Mouse (Mus musculus): Measurements from ENCODE around the gene Ndufa10.

Gene Ndufa10

GRCm38 (mm10) chr1:92431420-92431819 is 42.2 kb downstream of the Ndufa10 start:
- DNase-seq (ENCODE audit: low read depth): no peak

DNA sequence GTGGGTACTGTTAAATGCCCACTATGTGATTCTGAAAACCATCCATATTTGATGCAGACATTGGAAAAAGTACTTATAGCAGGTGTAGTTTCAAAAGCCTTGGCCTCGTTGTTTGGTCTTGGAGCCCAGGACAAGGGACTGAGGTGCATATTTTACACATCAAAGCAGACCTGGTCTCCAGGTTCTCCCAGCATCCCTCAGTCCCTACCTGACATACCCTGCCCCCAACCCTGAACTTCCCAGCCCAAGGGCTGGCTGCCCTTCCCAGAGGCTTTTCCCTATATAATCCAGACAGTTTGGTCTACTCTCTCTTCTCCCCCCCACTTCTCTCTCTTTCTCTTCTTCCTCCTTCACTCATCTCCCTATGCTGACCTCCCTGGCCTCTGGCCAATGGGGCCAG is 42.7 kb downstream of the Ndufa10 start:
- DNase-seq (ENCODE audit: low read depth): no peak

DNA sequence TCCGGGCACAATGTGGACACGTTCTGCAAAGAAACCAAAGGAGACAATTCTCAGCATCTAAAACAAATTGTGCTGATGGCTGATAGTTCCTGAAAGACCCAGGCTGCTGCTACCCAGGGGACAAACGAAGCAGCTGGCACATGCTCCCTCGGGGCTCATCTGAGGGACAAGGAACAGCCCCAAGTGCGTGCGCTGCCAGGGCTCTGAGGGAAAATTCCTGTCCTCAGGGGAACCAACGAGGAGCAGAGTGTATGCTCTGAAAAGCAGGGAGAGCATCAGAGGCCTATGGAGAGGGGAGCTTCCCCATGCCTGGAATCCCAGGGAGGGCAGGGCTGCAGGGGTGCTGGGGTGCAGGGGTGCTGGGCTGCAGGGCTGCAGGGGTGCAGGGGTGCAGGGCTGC is 48.9 kb downstream of the Ndufa10 start:
- no peak for DNase-seq (ENCODE audit: low read depth)

- DNase-seq (ENCODE audit: low read depth): no peak
Measured at GRCm38 (mm10) chr1:92405131-92405530, 68.5 kb downstream of the Ndufa10 start.

DNA sequence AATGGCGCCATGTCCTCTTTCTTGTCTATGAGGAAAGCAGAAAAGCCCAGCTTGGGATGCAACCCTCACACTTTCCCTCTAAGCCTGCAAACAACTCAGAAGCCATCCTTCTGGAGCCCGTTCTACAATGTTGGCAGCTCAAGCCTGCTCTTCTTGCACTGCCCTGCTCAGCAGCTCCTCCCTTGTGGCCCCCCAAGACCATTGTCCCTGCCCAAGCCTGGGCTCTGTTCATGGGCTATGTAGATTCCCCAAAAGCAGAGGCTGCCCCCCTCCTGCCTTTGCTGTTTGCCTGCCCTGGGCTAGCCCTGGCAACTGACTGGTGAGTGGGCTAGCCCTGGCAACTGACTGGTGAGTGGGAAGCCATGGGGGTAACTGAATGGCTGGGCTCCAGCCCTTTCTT is 73.1 kb downstream of the Ndufa10 start:
- no peak for DNase-seq (ENCODE audit: low read depth)

DNA sequence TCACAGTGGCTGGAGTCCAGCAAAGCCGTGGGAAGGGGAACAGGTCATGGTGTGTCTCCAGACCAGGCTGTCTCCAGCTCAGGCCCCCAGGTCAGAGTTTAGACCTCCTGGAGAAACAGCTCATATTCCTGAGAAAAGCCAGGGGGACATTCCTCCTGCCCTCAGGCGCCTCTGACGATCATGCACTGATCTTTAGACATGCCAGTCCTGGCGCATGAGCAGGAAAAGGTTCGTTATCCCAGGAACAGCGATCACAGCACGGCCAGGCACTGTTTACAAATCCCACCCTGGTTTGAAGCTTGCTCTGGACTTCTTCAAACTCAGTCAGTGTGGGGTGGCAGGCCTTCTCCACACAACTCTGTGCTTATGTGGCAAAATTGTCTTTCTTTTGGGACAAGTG is 75.1 kb downstream of the Ndufa10 start:
- DNase-seq (ENCODE audit: low read depth): no peak

- DNase-seq (ENCODE audit: low read depth): no peak
Measured at GRCm38 (mm10) chr1:92397511-92398051, 76.1 kb downstream of the Ndufa10 start.

DNA sequence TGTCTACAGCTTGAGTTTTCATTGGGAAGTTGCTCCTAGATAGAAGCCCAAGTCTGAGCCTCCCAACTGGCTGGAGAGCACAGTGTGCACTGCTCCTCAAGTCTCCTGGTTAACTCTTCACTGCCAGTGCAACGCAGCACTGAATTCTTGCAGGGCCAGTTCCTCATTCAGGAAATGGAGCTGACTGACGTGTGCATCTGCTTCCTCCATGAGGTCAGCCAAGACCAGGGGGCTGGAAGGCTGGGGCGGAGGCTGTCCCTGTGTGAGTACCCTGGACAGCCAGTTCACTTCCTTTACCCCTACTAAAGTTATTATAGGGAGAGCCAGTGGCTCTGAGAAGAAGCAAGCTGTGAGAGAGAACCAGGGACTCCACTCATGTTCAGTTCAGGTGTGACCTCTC is 79.4 kb downstream of the Ndufa10 start:
- DNase-seq (ENCODE audit: low read depth): no peak

- DNase-seq (ENCODE audit: low read depth): no peak
Measured at GRCm38 (mm10) chr1:92393166-92393565, 80.5 kb downstream of the Ndufa10 start.

All from c-Kit-positive CD71-negative TER-119-negative erythroid progenitor cells, embryonic 14.5 days (primary cell).